In the genomic region with DNA sequence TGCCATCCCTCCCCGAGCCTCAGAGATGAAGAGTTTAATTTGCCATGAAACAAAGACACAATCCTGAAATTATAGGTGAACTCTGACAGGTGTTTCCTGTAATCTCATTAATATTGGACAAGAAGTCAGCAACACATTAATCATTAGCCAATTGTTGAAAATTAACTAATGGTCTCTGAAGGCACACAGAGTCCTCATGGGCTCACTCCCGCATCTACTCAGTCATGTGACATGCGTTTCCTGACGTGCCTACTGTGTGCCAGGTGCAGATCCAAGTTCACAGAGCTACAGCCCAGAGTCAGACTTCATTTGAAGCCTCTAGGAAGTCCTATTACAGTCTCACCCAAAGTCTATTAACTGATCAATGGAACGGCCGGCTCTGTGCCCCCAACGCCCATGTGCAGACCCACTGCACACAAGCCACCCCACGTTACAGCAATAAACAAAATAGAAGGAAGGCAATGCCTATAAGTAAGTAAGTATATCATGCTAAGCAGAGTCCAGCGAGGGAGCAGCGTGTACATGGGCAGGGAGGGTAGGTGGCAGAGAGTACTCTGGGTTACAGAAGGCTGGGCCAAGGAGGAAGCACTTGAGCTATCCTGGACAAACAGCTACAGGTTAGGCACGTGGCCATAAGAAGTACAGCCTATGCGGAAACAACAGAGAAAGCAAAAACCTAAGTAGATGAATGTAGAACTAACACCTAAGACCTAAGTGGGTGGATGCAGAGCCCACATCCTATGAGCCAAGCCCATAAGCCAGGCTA, we compare ENCODE assay signal across 22 mouse cellular contexts.
DNase-seq lines count a peak whose midpoint lies in the region; ATAC-seq and TF ChIP-seq lines count a peak whose summit lies in the region.
"Had no signal": no experiment of that assay in that cellular context is flagged by ENCODE, and none has a peak within 500 bp of the region (broad histone marks: within the 10 kb centered on the region; RNA-seq: fewer than 3 reads in every experiment).

No protein-coding gene starts in this region.

- H3K9ac ChIP-seq in liver, adult 2 months (ENCODE audit: low read depth, low read length), result peak overlapping the region; percentile 37; the same call in 1 of the 2 replicates
- H3K9ac ChIP-seq in liver, embryonic 11.5 days (ENCODE audit: low read depth, low read length), result no peak overlapping the region
- H3K9ac ChIP-seq in intestine, embryonic 15.5 days, result no peak overlapping the region
- H3K9ac ChIP-seq: heart, embryonic 13.5 days; hindbrain, embryonic 13.5 days; limb, embryonic 12.5 days; neural tube, embryonic 12.5 days had no signal

- H3K27ac ChIP-seq in liver, adult 2 months (replicated peaks; ENCODE audit: insufficient read depth, low read depth, low read length), result peak overlapping the region; percentile 84
- no peak overlapping the region for H3K27ac ChIP-seq in liver, embryonic 11.5 days (ENCODE audit: low read depth, low read length)
- no peak overlapping the region for H3K27ac ChIP-seq in intestine, embryonic 15.5 days
- H3K27ac ChIP-seq in cerebellum, adult 2 months (ENCODE audit: insufficient read depth, low read length), result no peak overlapping the region
- H3K27ac ChIP-seq: gastrocnemius, adult 2 months; heart, embryonic 13.5 days; hindbrain, embryonic 13.5 days; limb, embryonic 12.5 days; neural tube, embryonic 12.5 days had no signal

- DNase-seq in liver, adult 2 months (ENCODE audit: extremely low read depth, low read depth, low spot score), result peak; percentile 92
- no peak for DNase-seq in liver, embryonic 11.5 days (ENCODE audit: low spot score)
- peak; percentile 85 for DNase-seq in kidney, adult 9 months
- DNase-seq in kidney, postnatal 36 days, result peak; percentile 65 to 76
- no peak for DNase-seq in cerebellum, postnatal 14 days
- DNase-seq in cerebellum, adult 2 months, result no peak
- DNase-seq: adrenal gland, postnatal 10 days; cerebellum, adult 11 months; gastrocnemius, adult 2 months; layer of hippocampus, adult 9-11 months; lung, adult 2 months; lung, postnatal 4 days; right cerebral cortex, adult 18-20 months; thymus, postnatal 25 days had no signal

- no peak for ATAC-seq in liver, embryonic 11.5 days (replicated peaks; ENCODE audit: low FRiP score)
- peak; percentile 64 for ATAC-seq in intestine, embryonic 15.5 days
- ATAC-seq: activated CD4-positive, CD25-positive, alpha-beta regulatory T cell, adult 4 months; inflammation-experienced regulatory T-cells, adult 6 months had no signal

- peaks cover 5% of the 10 kb centered on the region; the same call in 1 of the 2 replicates for H3K4me1 ChIP-seq in liver, adult 2 months (ENCODE audit: control insufficient read depth, insufficient read depth, low read length)
- no peaks in the 10 kb centered on the region for H3K4me1 ChIP-seq in liver, embryonic 11.5 days (replicated peaks; ENCODE audit: control insufficient read depth, insufficient read depth, low read length)
- peaks cover 7% of the 10 kb centered on the region; the same call in 1 of the 2 replicates for H3K4me1 ChIP-seq in intestine, embryonic 15.5 days (replicated peaks)
- peaks cover 14% of the 10 kb centered on the region for H3K4me1 ChIP-seq in cerebellum, adult 2 months (ENCODE audit: control insufficient read depth, insufficient read depth, low read length)
- H3K4me1 ChIP-seq: neural tube, embryonic 12.5 days had no signal

- H3K9me3 ChIP-seq in liver, embryonic 11.5 days (ENCODE audit: control insufficient read depth, low read length), result no peaks in the 10 kb centered on the region
- no peaks in the 10 kb centered on the region for H3K9me3 ChIP-seq in intestine, embryonic 15.5 days
- H3K9me3 ChIP-seq: G1E; heart, embryonic 13.5 days; hindbrain, embryonic 13.5 days; limb, embryonic 12.5 days; neural tube, embryonic 12.5 days had no signal

- H3K4me2 ChIP-seq in liver, embryonic 11.5 days, result no peak overlapping the region
- 0 out of 2 replicates have a peak overlapping the region, but pooled peaks have one; percentile 15 for H3K4me2 ChIP-seq in intestine, embryonic 15.5 days (replicated peaks)
- H3K4me2 ChIP-seq: heart, embryonic 13.5 days; hindbrain, embryonic 13.5 days; limb, embryonic 12.5 days; neural tube, embryonic 12.5 days had no signal

- H3K27me3 ChIP-seq in liver, adult 2 months (ENCODE audit: control insufficient read depth, insufficient read depth, low read length), result no peaks in the 10 kb centered on the region
- H3K27me3 ChIP-seq in liver, embryonic 11.5 days (replicated peaks; ENCODE audit: control insufficient read depth, insufficient read depth, low read length), result no peaks in the 10 kb centered on the region
- no peaks in the 10 kb centered on the region for H3K27me3 ChIP-seq in intestine, embryonic 15.5 days (replicated peaks)
- H3K27me3 ChIP-seq in cerebellum, adult 2 months (ENCODE audit: control insufficient read depth, insufficient read depth, low read length), result no peaks in the 10 kb centered on the region
- H3K27me3 ChIP-seq: heart, embryonic 13.5 days; hindbrain, embryonic 13.5 days; neural tube, embryonic 12.5 days had no signal

- no peaks in the 10 kb centered on the region for H3K36me3 ChIP-seq in liver, adult 2 months (ENCODE audit: control insufficient read depth, insufficient read depth, low read length)
- H3K36me3 ChIP-seq in liver, embryonic 11.5 days (ENCODE audit: control insufficient read depth, insufficient read depth, low read length), result no peaks in the 10 kb centered on the region
- no peaks in the 10 kb centered on the region for H3K36me3 ChIP-seq in intestine, embryonic 15.5 days
- H3K36me3 ChIP-seq: G1E; heart, embryonic 13.5 days; limb, embryonic 12.5 days; neural tube, embryonic 12.5 days had no signal

- TF ChIP-seq POLR2A in liver, adult 2 months (IDR thresholded peaks at IDR 0.05; ENCODE audit: extremely low read depth, insufficient read depth, low read length), result no peak
- TF ChIP-seq POLR2A in cerebellum, adult 2 months (IDR thresholded peaks at IDR 0.05; ENCODE audit: borderline replicate concordance, insufficient read depth, low read length), result no peak

- peak overlapping the region; percentile 18; the same call in 1 of the 2 replicates for H3K4me3 ChIP-seq in liver, adult 2 months (ENCODE audit: insufficient read depth, low read depth, low read length)
- no peak overlapping the region for H3K4me3 ChIP-seq in liver, embryonic 11.5 days (ENCODE audit: low read depth, low read length)
- H3K4me3 ChIP-seq in intestine, embryonic 15.5 days (replicated peaks), result no peak overlapping the region
- H3K4me3 ChIP-seq in cerebellum, adult 2 months (replicated peaks; ENCODE audit: insufficient read depth, low read depth, low read length), result no peak overlapping the region
- H3K4me3 ChIP-seq: gastrocnemius, adult 2 months; heart, embryonic 13.5 days; hindbrain, embryonic 13.5 days; limb, embryonic 12.5 days; neural tube, embryonic 12.5 days had no signal

- H3K79me2 ChIP-seq in liver, adult 2 months (ENCODE audit: control insufficient read depth, insufficient read depth, low read length), result no peaks in the 10 kb centered on the region

- 60% methylated on average over 12 of the region's 12 CpGs for WGBS in liver, adult 2 months
- WGBS in liver, embryonic 11.5 days, result 80% methylated on average over 12 of the region's 12 CpGs
- 67% methylated on average over 12 of the region's 12 CpGs for WGBS in intestine, embryonic 15.5 days
- 89% methylated on average over 12 of the region's 12 CpGs for WGBS in cerebellum, adult 2 months

- no peak for TF ChIP-seq CTCF in liver, adult 2 months (IDR thresholded peaks at IDR 0.05; ENCODE audit: low read depth, low read length)
- TF ChIP-seq CTCF in cerebellum, adult 2 months (IDR thresholded peaks at IDR 0.05; ENCODE audit: borderline replicate concordance, insufficient read depth, low read depth, low read length), result no peak

Comparison
In these comparisons a context has a peak if more than half of its experiments do, and no peak if none do; other contexts are left out.
1. DNase-seq: peak in liver, adult 2 months (single experiment), kidney, adult 9 months (single experiment) and kidney, postnatal 36 days (2 of 2); none in liver, embryonic 11.5 days (single experiment), cerebellum, postnatal 14 days (0 of 2) and cerebellum, adult 2 months (0 of 2).